Mouse (Mus musculus) neural tube, embryonic 15.5 days (tissue): ENCODE results near the gene Pdzd3. TPM values are rescaled to one million over a fixed set of nuclear protein-coding genes. Genes with fewer than 3 reads are reported as not detected.

Source experiments
- polyA plus RNA-seq: library from polyadenylated mRNA; unstranded; fragments of >200 nt; fragmentation: Nextera tagmentation; extraction: Ambion mirVana; gene quantifications from 2 replicates; pipeline ENCODE4 v1.2.1, GENCODE M21; 2015

The Pdzd3 gene
- polyA plus RNA-seq, 1 experiment from 2014 or later, result 0.61 TPM

Other genes starting within 250 kb of the Pdzd3 start
- 13.0 and 26.6 TPM in 2 replicates for gene Thy1, start 208.1 kb downstream of the Pdzd3 start, polyA plus RNA-seq
- gene Usp2, start 184.4 kb downstream of the Pdzd3 start, polyA plus RNA-seq, result 13.1 and 13.3 TPM in 2 replicates
- 0.08 and 0.28 TPM in 2 replicates for gene Mfrp, start 149.7 kb downstream of the Pdzd3 start, polyA plus RNA-seq
- 5.8 and 9.3 TPM in 2 replicates for gene C1qtnf5, start 144.2 kb downstream of the Pdzd3 start, polyA plus RNA-seq
- 0.15 and 0.58 TPM in 2 replicates for gene Gm49380, start 138.0 kb downstream of the Pdzd3 start, polyA plus RNA-seq
- 33.7 and 42.5 TPM in 2 replicates for gene Rnf26, start 138.0 kb downstream of the Pdzd3 start, polyA plus RNA-seq
- gene Mcam, start 117.0 kb downstream of the Pdzd3 start, polyA plus RNA-seq, result 17.3 and 22.6 TPM in 2 replicates
- 18.2 and 20.2 TPM in 2 replicates for gene Cbl, start 17.4 kb downstream of the Pdzd3 start, polyA plus RNA-seq
- not detected in 2 replicates for gene Ccdc153, start 10.8 kb downstream of the Pdzd3 start, polyA plus RNA-seq
- 4.5 and 5.3 TPM in 2 replicates for gene Nlrx1, start 17.1 kb upstream of the Pdzd3 start, polyA plus RNA-seq
- 26.8 and 30.3 TPM in 2 replicates for gene Abcg4, start 37.1 kb upstream of the Pdzd3 start, polyA plus RNA-seq
- 28.0 and 28.2 TPM in 2 replicates for gene Hinfp, start 54.2 kb upstream of the Pdzd3 start, polyA plus RNA-seq
- gene C2cd2l, start 68.8 kb upstream of the Pdzd3 start, polyA plus RNA-seq, result 21.7 and 24.3 TPM in 2 replicates
- gene Dpagt1, start 74.5 kb upstream of the Pdzd3 start, polyA plus RNA-seq, result 30.5 and 34.0 TPM in 2 replicates
- 108 and 149 TPM in 2 replicates for gene H2afx, start 83.2 kb upstream of the Pdzd3 start, polyA plus RNA-seq
- 58.3 and 62.5 TPM in 2 replicates for gene Hmbs, start 92.8 kb upstream of the Pdzd3 start, polyA plus RNA-seq
- gene Vps11, start 110.2 kb upstream of the Pdzd3 start, polyA plus RNA-seq, result 37.4 and 40.8 TPM in 2 replicates
- 26.5 and 30.8 TPM in 2 replicates for gene Hyou1, start 128.0 kb upstream of the Pdzd3 start, polyA plus RNA-seq
- gene Slc37a4, start 145.4 kb upstream of the Pdzd3 start, polyA plus RNA-seq, result 61.3 and 69.8 TPM in 2 replicates
- gene Rps25, start 155.7 kb upstream of the Pdzd3 start, polyA plus RNA-seq, result 1,003 and 1,094 TPM in 2 replicates
- gene Trappc4, start 156.1 kb upstream of the Pdzd3 start, polyA plus RNA-seq, result 261 and 302 TPM in 2 replicates
- 32.4 and 36.4 TPM in 2 replicates for gene Ccdc84, start 167.1 kb upstream of the Pdzd3 start, polyA plus RNA-seq
- gene Foxr1, start 189.7 kb upstream of the Pdzd3 start, polyA plus RNA-seq, result 0.09 TPM in 1 of 2 replicates, not detected in the other
- 0.73 TPM in 1 of 2 replicates, not detected in the other for gene Upk2, start 203.5 kb upstream of the Pdzd3 start, polyA plus RNA-seq
- gene Bcl9l, start 231.4 kb upstream of the Pdzd3 start, polyA plus RNA-seq, result 9.7 and 11.5 TPM in 2 replicates